Mouse (Mus musculus) embryonic facial prominence, embryonic 13.5 days (tissue): ENCODE measurements around the gene Lin28b. TPM values are rescaled to one million over a fixed set of nuclear protein-coding genes. Genes with fewer than 3 reads are reported as not detected.

Experiments used
- ATAC-seq: fragments of 200-750 bp; cut with Nextera tagmentation; 2 replicates; pipeline ENCODE4 v1.8.0; 2017; ENCODE audit warnings: low read depth; ENCODE audit not compliant: insufficient number of reproducible peaks, insufficient read depth, low FRiP score, low TSS enrichment
- H3K27ac ChIP-seq: fragments of 300-500 bp; sonication (generic); 2 replicates; pipeline ENCODE4 v1.5.1; 2015; ENCODE audit warnings: moderate library complexity, mild to moderate bottlenecking, inconsistent platforms
- H3K27me3 ChIP-seq: fragments of 300-500 bp; sonication (generic); 2 replicates; pipeline ENCODE4 v1.6.1; 2015; ENCODE audit warnings: mild to moderate bottlenecking, inconsistent platforms
- H3K36me3 ChIP-seq: fragments of 300-500 bp; sonication (generic); 2 replicates; pipeline ENCODE4 v1.6.1; 2015; ENCODE audit warnings: mild to moderate bottlenecking, inconsistent platforms
- H3K4me1 ChIP-seq: fragments of 300-500 bp; sonication (generic); 2 replicates; pipeline ENCODE4 v1.6.1; 2015; ENCODE audit warnings: inconsistent platforms
- H3K4me2 ChIP-seq: fragments of 300-500 bp; sonication (generic); 2 replicates; pipeline ENCODE4 v1.6.1; 2015; ENCODE audit warnings: moderate library complexity, mild to moderate bottlenecking, inconsistent platforms
- H3K4me3 ChIP-seq: fragments of 300-500 bp; sonication (generic); 2 replicates; pipeline ENCODE4 v1.5.1; 2015; ENCODE audit warnings: mild to moderate bottlenecking, inconsistent platforms
- H3K9ac ChIP-seq: fragments of 300-500 bp; sonication (generic); 2 replicates; pipeline ENCODE4 v1.6.1; 2015; ENCODE audit warnings: mild to moderate bottlenecking, inconsistent platforms
- H3K9me3 ChIP-seq: fragments of 300-500 bp; sonication (generic); 2 replicates; pipeline ENCODE4 v1.6.1; 2016; ENCODE audit warnings: inconsistent platforms
- whole genome bisulfite sequencing: fragments of 180-500 bp; shearing (Covaris S2); methylation state at CpG from one replicate; pipeline ENCODE4 v1.1.7; 2015; ENCODE audit warnings: mixed read lengths; 5-methylcytosine and 5-hydroxymethylcytosine counted together
- polyA plus RNA-seq: library from polyadenylated mRNA; unstranded; fragments of >200 nt; fragmentation: Nextera tagmentation; extraction: Ambion mirVana; gene quantifications from 2 replicates; pipeline ENCODE4 v1.2.1, GENCODE M21; 2015

Lin28b gene
- polyA plus RNA-seq, 1 experiment from 2014 or later, result 2.7 TPM

DNA sequence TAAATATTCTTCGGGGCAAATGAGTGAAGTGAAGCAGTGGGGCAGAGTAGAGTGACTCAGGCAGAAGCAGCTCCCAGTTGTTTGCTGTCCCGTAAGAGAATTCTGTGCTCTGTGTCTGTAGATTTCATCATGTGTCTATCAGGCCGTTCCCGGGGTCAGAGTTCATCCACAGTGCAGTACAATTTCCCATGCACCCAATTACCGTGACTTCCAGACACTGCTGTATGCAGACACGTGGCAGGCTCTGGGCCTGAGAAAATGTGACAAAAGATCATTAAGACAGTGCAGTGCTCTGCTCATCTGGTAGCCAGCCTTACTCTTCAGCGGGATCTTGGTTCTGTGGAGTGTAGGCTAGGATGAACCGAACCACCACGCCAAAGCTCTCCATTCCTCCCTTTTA lies 141.0 kb downstream of the Lin28b start:
- no peak overlapping the region for H3K9ac ChIP-seq
- no peaks in the 10 kb centered on the region for H3K4me1 ChIP-seq
- 0 out of 2 replicates have a peak, but pooled peaks cover 2% of the 10 kb centered on the region for H3K9me3 ChIP-seq
- H3K27me3 ChIP-seq, result no peaks in the 10 kb centered on the region
- ATAC-seq, result no peak
- H3K27ac ChIP-seq, result no peak overlapping the region
- H3K36me3 ChIP-seq, result no peaks in the 10 kb centered on the region
- WGBS, result 72% methylated on average over 9 of the region's 9 CpGs
- no peak overlapping the region for H3K4me2 ChIP-seq
- H3K4me3 ChIP-seq, result no peak overlapping the region

DNA sequence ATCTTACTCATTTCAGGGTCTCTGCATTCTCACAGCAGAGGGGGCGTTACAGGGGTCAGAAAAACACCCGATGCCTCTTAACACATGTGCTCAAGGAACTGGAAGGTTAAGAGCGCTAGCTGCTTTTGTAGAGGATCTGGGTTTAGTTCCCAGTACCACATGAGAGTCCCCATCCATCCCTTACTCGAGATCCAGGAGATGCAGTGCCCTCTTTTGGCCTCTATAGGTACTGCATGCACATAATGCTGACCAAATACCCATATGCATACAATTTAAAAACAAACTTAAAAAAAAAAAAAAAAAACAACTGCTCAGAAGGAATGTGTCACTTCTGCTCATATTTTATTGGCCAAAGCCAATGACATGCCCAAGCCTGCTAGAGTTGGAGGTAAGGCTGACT lies 141.8 kb downstream of the Lin28b start:
- Histone ChIP-seq H3K4me3 (no peak overlapping the region), H3K4me2 (no peak overlapping the region), H3K36me3 (no peaks in the 10 kb centered on the region), H3K9ac (no peak overlapping the region), H3K9me3 (0 out of 2 replicates have a peak, but pooled peaks cover 2% of the 10 kb centered on the region), H3K27me3 (no peaks in the 10 kb centered on the region), H3K27ac (no peak overlapping the region), H3K4me1 (no peaks in the 10 kb centered on the region)
- whole genome bisulfite sequencing, result 85% methylated on average over 4 of the region's 4 CpGs
- no peak for ATAC-seq

DNA sequence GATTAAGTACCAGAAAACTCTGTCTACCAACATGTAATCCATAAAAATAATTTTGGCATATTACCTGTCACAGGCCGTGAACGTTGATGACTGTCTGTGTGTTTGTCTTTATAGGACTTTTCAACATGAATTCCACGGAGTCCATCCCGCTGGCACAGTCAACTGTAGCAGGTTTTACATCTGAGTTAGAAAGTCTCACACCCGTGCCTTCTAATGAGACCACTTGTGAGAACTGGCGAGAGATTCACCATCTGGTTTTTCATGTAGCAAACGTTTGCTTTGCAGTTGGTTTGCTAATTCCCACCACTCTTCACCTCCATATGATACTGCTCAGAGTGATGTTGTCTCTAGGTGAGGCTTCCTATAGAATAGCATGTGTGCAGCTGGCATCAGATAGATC lies 147.1 kb downstream of the Lin28b start:
- 81% methylated on average over 7 of the region's 7 CpGs for WGBS
- Histone ChIP-seq H3K4me3 (no peak overlapping the region), H3K27ac (no peak overlapping the region)

DNA sequence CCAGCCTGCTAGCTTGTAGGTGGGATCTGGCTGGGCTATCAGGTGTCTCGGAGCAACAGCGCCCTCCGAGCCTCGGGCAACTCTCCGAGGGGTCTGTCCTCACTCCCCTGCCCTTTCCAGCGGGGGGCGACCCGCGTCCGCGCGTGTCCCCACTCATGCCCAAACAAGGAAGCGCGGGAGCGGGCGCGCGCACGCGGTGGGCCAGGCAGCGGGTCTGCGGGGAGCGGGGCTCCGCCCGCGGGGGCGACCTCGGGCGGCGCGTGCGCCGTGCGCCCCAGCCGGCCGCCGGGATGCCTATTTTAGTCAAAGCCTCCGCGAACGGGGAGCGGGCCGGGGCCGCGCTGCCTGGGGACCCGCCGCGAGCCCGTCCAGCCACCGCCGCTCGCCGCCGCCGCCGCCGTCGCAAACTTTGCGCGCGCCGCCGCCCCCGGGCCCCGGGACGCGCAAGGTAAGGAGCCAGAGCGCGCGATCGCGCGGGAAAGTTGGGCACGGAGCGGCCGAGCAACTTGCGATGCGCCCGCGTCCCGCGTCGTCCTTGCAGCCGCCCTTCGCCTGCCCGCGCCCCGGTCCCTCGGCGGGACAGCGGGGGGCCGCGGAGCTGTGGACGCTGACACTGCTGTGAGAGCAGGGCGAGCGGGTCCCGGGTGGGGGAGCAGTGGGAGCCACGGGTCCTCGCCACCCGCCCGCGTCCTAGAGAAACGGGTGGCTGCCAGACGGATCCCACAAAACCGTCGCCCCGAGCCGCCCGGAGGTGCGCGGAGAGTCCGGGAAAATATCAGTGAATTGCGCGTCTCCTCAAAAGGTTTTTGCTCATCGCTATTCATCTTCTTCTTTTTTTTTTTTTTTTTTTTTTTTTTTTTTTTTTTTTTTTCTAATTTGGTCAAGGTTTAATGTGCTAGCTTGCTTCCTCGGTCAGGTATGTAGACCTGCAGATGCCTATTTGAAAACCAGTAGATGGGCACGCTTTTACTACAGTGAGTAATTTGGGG lies 150.5 kb downstream of the Lin28b start, which contains the start of gene Bves:
TSS of gene Bves (plus strand) at position 339 of the 989 bp plus-strand sequence.
- under 1% methylated on average over 100 of the region's 116 CpGs for WGBS
- H3K4me3 ChIP-seq, result peak within 1 kb of the TSS; percentile 71
- ATAC-seq, result peak; percentile 62; the same call in 1 of the 2 replicates
- no peak within 1 kb of the TSS for H3K27ac ChIP-seq
- no peaks in the 10 kb centered on the region for H3K36me3 ChIP-seq
- peaks cover 44% of the 10 kb centered on the region for H3K27me3 ChIP-seq
- peak within 1 kb of the TSS; percentile 76 for H3K9ac ChIP-seq
- no peaks in the 10 kb centered on the region for H3K9me3 ChIP-seq
- H3K4me1 ChIP-seq, result no peaks in the 10 kb centered on the region
- H3K4me2 ChIP-seq, result peak within 1 kb of the TSS; percentile 92

More for the DNA sequence above, 147.1 kb downstream of the Lin28b start:
- Histone ChIP-seq H3K9ac (no peak overlapping the region), H3K4me2 (no peak overlapping the region), H3K4me1 (no peaks in the 10 kb centered on the region), H3K9me3 (no peaks in the 10 kb centered on the region), H3K36me3 (no peaks in the 10 kb centered on the region), H3K27me3 (peaks cover 32% of the 10 kb centered on the region)
- no peak for ATAC-seq

DNA sequence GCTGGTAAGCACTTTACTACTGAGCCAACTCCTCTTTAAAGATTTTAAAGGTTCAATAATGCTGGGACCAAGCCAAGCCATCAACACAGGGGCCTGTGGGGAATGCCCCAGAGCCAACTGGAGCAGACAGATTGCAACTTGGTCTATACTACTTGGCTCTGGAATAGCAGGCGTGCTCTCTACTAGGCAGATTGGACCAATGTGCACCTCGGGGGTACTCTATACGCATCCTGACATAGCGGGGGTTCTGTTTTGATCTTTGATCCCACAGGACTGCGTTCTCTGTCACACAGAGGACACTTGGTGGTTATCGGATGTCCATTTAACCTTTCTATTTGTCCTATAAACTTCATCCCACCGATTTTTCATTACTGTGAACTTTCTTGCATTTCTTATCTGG lies 151.3 kb downstream of the Lin28b start:
- peak overlapping the region; percentile 71 for H3K4me3 ChIP-seq
- no peak overlapping the region for H3K27ac ChIP-seq
- H3K9ac ChIP-seq, result no peak overlapping the region
- peaks cover 44% of the 10 kb centered on the region for H3K27me3 ChIP-seq
- 20% methylated on average over 7 of the region's 7 CpGs for WGBS
- no peak for ATAC-seq
- no peaks in the 10 kb centered on the region for H3K36me3 ChIP-seq
- H3K9me3 ChIP-seq, result no peaks in the 10 kb centered on the region
- H3K4me2 ChIP-seq, result peak overlapping the region; percentile 92
- H3K4me1 ChIP-seq, result no peaks in the 10 kb centered on the region

DNA sequence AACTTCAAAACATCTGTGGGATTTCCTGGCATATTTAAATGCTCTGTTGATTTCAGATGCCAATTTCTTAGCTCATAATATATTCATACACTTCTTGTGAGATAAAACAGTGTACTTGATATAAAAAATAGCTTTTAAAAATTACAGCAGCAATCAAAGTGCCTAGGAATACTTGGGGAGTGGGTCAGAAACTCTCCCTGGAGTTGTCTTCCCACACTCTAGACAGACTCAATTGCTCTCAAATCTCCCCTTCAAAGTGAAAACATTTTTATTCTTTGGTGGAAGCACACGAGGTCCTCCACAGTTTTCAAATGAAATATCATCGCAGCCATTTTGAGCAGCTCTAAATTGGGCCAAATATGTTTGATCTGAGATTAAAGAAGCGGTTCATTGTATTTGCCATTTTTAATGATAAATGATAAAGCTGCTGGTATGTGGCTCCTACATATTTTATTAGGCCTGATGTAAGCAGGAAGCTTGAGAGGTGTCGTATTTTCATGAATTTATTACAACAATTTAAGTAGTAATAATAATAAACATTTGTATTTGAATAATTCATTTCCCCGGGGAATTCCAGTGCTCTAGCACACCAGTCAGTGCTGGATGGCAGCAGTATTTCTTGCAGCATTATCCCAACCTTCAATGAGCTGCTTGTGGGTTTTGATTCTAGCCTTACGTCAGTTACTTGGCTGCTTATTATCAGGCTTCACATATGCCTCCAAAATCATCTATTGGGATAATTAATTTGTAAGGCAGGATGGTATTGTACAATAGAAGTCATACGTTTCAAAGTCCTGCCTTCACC lies 157.8 kb downstream of the Lin28b start:
- Histone ChIP-seq H3K36me3 (no peaks in the 10 kb centered on the region), H3K4me1 (no peaks in the 10 kb centered on the region), H3K27me3 (peaks cover 5% of the 10 kb centered on the region), H3K4me2 (no peak overlapping the region), H3K27ac (no peak overlapping the region), H3K9ac (no peak overlapping the region), H3K4me3 (no peak overlapping the region), H3K9me3 (no peaks in the 10 kb centered on the region)
- 69% methylated on average over 7 of the region's 7 CpGs for WGBS
- ATAC-seq, result no peak

Other genes with a start within 250 kb of the Lin28b start
- gene Bves, start 150.6 kb downstream of the Lin28b start, polyA plus RNA-seq, result 1.8 and 2.5 TPM in 2 replicates
- 17.8 and 20.1 TPM in 2 replicates for gene Hace1, start 91.4 kb upstream of the Lin28b start, polyA plus RNA-seq